Mouse (Mus musculus) spleen, postnatal 36 days (tissue): ENCODE results near the gene Cmah.

Source experiments
- DNase-seq, 2 experiments: peaks; one replicate each; pipeline ENCODE4 v3.0.0; 2022; ENCODE audit warnings: low spot score in 2 of 2, mixed read lengths in 1 of 2

Gene Cmah

DNA sequence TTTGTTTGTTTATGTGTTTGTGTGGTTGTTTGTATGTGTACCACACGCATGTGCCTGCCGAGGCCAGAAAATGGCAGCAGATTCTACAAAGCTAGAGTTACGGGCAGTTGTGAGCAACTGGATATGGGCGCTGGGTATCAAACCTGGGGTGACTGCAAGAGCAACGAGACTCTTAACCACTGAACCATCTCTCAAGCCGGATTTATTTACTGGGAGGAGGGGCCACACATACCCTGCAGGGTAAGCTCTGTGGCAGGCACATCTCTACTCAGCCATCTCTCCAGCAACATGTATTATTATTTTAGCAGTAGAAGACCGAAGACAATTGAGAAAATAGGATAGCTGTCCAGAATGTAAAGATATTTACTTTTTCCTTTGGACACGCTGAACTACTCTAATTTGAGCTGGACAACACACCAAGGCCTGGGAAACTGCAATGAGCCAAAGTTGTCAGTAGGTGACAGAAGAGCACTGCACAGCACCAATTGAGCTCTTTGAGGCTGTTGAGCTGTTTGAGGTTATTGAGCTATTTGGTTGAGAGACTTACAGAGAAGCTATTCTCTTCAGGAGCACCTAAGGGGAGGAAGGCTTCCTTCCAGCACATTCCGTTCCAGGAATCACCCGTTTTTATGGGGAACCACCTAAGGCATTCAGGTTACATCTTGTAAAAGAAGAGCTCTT, 154.6 kb downstream of the Cmah start:
- peak; percentile 52 to 60 for DNase-seq

DNA sequence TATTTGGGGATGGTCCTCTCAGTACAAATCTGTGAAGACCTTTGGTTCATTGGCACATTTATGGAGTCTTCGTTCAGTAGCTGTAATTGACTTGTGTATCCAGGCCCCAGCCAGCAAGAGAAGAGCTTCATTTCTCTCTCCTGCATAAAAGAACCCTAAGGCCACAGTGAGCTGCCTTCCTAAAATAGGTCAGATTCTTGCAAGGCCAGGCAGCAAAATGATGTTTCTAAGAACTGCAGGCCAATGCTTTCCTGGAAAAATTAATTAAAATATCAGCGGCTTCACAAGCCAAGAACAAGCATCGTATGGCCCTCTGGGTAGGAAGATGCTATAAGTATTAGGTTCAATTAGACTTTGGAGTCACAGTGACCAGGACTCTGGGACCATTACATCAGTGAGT, 156.5 kb downstream of the Cmah start:
- DNase-seq, result no peak

DNA sequence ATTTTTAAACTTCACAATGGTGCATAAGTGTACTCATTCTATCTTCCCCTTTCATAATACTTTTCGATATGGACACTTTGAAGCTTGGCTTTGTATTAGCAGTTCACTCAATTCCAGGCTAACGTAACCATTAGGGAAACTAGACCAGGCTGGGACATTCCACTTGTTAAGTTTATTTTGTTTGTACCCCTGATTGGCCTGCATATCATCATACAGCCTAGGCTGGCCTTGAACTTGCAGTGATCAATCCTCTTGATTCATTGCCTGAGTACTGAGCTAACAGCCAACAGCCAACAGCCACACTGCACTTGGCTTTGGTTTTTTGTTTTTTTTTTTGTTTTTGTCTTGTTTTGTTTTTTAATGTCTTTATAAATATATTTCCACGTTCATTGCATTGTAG, 157.6 kb downstream of the Cmah start:
- no peak for DNase-seq

DNA sequence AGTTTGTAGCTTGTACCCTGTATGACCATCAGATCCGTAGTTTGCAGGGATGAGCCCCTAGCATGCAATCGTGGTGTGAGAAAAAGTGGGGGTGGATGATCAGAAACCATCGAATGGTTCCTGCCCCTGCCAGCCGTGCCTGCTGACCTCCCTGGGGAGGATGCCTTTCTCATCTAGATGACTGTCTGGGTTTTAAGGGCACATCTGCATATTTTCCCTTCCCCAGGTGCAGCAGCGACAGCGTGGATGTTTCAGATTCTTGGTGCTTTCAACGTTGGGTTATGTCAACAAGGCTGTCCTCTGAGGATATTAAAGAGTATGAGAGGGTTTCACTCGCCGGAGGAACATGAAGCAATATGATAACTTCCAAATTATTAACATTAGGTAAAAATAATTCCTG, 158.8 kb downstream of the Cmah start:
- peak; percentile 65 to 66 for DNase-seq

DNA sequence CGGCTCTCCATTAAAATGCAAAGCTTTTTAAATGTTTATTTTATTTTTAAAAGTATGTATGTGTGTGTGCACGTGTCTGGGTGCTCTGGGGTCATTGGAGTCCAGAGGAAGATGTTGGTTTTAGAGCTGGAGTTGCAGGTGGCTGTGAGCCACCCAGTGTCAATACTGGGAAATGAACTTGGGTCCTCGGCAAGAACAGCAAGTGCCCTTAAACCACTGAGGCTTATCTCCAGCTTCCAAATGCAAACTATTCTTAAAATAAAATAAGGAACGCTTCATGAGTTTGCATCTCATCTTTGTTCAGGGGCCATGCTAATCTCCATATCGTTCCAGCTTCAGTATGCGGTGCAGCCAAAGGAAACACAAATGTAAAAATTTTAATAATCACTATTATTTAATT, 159.2 kb downstream of the Cmah start:
- peak; percentile 33 to 50 for DNase-seq

DNA sequence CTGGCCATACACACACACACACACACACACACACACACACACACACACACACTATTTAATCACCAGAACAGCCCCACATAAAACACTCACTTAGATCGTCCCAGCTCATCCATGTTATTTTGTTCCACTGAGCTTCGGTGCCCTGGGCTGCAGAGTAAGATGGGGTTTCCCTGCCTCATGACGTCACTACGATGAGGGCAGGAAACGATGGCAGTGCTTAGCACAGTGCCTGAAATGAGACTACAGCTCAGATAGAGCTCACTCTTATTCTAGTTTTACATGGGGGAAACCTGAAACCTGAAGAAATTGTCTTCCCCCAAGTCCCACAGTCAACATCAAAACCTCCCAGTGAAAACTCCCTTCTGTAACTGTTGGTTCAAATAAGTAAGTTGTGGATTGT, 159.9 kb downstream of the Cmah start:
- peak; percentile 49 to 55 for DNase-seq

DNA sequence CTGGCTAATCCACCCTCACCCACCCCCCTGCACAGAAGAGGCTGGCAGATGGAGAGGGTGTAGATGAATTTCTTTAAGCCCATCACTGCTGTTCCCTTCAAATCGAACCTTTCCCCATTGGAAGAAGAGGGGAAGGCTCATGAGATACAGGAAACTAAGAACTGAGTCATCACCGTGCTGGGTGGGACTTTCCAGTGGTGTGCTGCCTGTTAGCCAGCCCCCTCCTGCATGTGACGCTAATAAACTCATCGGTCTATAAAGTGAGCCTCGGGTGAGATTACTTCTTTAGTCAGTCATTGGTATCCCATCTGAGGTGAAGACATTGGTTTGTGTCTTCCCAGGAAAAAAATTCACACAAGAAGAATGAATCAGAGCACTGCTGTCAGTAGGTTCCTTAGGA, 160.3 kb downstream of the Cmah start:
- peak in 1 of 2 experiments; percentile 31 for DNase-seq

DNA sequence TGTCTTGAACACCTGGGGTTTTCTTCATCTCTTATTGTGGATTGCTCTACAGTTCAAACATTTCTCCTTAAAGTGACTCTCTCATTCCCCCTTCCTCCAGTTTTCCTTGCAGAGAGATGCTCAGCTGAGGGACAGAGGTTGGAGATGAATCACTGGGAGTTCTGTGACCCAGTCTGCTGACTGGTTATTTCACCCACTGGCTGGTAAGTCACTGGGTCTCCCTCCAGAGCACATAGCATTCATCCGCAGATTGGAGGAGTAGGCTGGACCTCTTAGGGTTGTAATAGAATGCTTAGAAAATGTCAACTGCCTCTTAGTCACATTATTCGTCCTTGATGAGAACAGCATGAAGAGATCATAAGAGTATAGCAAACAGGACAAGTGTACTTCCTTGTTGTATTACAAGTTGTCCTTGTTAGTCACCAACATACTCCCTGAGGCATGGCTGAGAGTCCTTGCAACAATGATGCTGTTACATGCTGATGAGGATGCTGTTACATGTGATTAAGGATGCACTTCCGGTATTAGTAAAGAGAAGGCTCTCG, 161.4 kb downstream of the Cmah start:
- no peak for DNase-seq

DNA sequence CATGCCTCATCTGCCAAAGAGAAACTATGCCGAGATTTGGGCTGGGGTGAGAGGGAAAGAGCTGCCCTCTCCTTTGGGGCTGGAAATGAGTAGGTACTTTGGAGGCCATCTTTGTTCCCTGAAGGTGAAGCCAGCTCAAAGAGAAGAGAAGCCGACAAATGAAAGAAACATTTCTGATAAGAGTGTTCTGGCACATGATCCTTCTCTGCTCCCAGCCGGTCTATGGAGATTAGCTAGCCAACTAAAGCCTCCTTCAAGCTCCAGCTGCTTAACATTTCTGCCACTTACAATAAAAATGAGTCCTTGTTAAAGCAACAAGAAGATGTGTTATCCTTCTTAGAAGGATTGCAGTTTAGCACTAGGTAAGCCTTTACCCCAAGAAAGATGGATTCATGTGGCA, 162.3 kb downstream of the Cmah start:
- no peak for DNase-seq

DNA sequence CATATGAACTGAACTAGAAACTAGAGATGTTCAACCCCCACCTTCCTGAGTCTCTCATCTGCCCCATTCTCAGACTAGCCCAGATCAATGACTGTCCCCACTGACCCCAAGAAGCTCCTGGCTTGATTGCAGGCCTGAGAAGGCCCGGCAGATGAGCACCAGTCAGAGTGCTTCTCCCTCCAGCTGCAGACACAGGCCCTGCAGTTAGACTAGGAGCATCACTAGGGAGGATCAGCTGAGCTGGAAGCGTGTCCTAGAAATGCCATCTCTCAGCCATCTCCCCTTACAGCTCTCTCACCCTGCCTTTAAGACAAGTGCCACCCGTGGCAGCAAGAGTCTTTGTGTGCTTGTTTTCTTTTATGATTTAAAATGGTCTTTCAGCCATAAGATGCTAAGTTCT, 162.8 kb downstream of the Cmah start:
- no peak for DNase-seq

DNA sequence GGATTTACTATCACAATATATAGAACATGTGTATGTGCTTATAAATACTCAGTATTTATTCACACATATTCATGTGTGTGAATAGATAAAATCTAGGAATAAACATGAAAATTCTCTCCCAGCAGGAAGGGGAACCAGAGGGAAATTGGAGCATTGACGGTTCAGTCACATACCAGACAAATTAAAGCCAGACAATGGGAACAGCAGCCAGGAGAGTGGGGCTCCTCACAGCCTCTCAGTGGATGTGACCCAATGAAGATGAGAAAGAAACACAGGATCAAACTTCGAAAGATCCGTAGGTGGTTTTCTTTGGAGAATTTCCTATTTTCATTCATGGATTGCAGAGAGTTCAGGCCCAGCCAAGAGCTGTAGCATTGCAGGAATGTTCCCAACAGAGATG, 163.9 kb downstream of the Cmah start:
- no peak for DNase-seq

DNA sequence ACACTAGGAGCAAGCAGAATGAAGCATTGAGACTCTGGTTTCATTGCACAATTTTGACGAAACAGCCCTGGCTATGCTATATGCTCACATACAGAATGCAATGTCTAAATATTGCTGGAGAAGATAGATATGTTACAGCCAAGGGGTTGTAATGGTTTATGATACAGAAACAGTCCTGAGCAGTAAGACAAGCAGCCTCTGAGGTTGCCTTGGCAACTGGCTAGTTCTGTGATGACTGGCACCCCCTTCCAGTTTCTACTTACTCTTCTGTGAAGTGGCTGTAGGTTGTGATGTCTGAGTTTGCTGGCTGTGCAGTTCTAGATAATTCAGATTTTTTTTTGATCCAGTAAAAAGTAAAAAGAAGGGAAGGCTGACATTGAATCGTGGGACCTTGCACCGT, 166.6 kb downstream of the Cmah start:
- DNase-seq, result no peak

DNA sequence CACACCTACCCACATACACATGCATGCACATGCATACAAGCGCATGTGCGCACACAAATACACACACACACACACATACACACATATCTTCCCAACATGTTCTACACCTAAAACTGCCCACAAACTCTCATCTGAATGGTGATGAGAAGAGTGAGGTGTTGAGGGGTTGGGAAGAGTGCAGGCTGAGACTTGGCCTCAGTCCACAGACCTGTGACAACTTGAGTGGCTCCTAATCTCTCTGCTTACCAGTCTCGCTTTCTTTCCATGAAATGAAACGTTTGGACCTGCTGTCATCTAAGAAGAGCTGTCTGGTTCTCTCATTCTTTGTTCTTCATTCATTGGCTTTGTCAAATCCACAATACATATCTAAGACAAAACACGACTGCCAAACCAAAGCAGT, 169.1 kb downstream of the Cmah start:
- DNase-seq, result no peak

DNA sequence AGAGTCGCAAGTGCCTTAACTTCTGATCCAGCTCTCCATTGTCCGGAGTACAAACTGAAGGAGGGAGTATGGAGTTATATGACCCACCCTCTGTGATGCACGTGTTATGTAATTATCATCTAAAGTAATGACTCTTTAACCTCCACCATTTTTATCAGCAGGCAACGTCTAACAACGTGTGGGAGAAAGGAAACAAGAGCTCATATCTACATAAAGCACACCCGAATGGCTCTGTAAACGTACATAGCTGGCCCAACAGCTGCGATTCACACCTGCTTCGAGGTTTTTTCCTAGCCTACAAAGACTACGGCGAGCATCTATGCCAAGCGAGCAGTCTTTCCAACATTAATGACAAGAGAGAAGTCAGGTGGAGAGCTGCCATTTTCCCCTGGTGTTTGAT, 169.8 kb downstream of the Cmah start:
- DNase-seq, result no peak

DNA sequence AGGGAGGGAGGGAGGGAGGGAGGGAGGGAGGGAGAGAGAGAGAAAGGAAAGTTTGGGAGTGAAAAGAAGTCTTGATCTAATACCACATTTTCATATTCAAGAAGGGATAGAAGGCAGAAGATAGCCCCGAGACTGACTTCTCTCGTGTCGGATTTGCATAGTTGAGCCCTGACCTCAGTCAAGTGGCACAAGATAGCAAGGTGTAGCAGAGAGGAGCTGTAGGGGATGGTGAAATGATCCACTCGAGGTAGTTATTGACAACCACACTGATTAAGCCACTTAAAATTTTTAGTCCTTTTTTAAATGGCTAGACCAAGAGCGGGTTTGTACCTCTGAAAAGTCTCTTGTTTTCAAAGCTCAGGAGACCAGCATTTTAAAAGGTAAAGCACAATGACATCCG, 171.1 kb downstream of the Cmah start:
- DNase-seq, result no peak

DNA sequence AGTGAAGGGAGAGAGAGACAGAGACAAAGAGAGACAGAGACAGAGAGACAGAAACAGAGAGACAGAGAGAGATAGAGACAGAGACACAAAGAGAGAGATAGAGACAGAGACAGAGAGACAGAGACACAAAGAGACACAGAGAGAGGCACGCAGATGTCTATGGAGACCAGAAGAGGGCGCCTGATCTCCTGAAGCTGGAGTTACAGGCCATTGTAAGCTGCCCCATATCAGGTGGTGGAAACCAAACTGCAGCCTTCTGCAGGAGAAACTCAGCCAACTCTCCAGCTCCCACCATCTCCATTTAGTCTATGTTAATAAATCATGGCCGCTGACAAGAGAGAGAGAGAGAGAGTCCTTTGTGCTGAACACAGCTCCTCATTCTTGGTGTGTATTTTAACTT, 172.3 kb downstream of the Cmah start:
- peak; percentile 52 to 57 for DNase-seq

DNA sequence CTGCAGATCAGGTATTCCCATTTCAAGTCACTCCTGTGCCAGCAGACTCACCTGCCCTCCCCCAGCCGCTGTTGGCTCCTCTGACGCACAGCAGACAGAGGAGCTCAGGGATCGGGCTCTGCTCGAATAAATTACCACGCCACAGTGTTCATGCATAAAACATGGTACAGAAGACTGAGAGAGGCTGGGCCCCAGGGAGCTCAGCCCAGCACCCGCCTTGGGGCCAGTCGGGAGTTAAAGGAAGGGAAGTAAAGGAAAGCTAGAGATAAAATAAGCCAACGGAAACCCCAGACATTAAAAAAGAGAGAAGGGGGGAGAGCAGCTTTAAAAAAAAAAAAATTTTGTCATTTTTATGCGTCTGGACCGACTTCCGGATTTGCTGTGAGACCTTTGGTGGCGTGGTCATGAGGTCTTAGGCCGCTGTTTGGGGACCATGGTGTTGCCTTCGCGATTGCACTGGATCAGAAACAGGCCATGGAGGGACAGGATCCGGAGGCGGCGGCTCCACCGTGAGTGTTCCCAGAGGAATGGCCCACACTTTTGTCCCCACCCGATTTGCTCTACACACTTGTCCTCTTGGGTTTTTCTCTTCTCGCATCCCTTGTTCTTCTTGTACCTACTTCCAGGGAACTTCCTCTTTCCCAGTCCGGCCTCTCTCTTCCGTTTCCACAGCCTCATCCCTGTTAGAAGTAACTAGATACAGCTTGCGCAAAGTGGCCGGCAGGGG, 174.1 kb downstream of the Cmah start:
- DNase-seq, result peak in 1 of 2 experiments; percentile 29

DNA sequence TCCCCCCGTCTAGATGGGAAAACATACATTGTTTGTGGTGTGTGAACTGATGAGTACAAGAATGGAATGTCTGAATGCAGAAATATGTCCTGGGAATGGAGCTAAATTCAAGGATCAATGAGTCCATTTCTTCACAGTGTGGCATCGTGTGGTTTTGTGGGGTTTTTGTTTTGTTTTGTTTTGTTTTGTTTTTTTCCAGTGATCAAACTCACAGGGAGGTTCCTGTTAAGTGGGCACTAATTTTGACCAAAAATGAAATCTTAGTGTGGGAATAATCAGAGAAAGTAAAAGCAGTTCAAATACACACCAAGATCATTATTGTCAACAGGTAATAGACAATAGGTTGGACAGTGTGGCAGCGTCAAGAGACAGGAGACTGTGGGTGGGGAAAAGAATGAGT, 174.7 kb downstream of the Cmah start:
- DNase-seq, result no peak

DNA sequence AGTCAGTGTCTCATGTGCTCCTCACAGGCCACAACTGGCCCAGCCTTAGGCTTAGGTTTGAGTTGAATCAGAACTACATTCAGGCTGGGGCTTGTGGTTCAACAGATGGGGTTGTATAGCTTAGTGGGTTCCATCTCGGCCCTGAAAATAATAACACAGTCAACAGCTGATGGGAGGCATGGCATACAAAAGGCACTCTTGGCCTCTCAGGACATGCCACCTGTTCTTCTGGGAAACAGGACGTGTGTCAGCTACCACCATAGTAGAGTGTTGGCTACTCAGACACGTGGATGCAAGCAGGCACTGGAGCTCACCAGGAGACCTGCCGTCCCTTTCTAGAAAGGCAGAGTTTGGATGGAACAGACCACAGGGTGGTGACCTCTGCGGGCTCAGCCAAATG, 178.6 kb downstream of the Cmah start:
- no peak for DNase-seq

DNA sequence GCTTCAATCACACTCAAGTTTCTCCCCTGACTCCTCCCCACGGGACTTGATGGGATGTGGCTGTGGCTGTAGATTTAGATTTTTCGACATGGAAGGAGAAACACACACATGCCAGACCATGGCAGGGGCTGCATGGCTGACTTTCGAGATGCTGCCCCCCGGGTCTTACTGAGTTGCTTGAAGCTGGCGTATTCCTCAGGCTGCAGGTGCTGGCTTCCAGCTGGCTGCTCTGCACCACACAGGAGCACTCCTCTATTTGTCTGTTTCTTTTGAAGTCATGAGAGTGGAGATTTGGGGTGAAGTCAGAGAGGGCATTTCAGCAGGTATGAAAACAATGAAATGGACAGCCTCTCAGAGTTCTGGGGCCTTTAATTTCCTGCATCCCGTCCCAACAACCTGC, 180.0 kb downstream of the Cmah start:
- DNase-seq, result no peak

DNA sequence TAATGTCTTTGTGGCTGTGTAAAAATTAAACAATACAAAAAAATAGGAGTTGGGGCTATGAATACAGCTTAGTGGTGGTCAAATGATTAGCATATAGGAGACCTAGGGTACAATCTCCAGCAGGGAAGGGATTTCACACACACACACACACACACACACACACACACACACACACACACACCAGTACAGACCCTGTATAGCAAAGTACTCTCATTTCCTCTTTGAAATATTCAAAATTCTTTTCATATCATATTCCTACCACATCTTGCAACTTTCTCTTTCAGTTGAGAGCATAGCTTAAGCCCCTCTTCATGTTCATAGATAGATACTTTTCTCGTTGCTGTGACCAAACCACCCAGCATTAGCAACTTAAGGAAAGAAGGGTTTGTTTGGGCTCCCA, 181.7 kb downstream of the Cmah start:
- peak in 1 of 2 experiments; percentile 50 for DNase-seq

DNA sequence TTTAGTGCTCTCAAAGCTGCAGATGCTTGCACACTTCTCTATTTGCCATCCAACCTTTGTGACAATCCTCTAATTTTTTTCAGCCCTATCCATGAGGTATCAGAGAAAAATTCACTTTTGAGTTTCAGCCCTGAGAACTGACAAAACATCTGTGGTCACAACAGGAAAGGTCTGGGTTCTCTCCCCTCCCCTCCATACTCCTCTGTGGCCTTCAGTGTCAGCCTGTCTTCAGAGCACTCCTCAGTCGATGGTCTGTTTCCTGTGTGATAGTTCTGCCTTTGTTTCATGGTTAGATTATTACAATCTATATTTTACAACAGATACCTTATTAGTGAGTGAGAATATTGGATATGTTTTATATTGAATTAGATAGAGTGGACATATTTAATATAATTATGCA, 184.2 kb downstream of the Cmah start:
- DNase-seq, result no peak

DNA sequence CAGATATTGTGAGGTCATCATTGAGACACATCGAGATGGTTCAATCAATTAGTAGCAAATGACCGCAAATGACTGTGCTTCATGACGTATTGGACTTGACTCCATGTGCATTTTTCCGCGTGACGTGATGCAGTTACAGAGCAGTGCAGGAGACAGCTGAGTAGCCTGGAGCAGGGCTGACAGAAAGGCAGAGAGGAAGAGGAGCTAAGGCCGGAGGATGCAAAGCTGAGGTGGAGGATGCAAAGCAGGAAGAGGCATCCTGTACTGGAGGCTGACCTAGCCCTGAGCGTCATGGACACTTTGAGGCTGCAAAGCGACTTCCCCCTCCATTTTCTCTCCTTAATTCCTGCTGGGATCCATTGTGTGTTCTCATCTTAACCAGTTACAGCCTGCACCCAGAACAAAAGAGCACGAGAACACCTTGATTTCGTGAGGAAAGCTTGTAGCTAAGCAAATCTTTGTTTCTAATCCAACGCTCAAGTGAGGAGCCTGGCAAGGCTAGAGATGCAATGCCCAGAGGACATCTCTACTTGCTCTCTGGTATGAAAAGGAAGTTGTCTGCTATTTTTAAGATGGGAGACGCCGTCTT, 184.8 kb downstream of the Cmah start:
- DNase-seq, result no peak
